Mouse (Mus musculus) brain, adult 2 months (tissue): ENCODE results near the gene Inpp5k.
"Not testable (repeated sequence)": the region's sequence is repeated elsewhere in the genome, so short reads cannot be mapped to it uniquely, and the experiment has no call there.

Experiments
- DNase-seq: peaks from one replicate; pipeline ENCODE4 v3.0.0; 2011; ENCODE audit warnings: low read depth, low spot score

Inpp5k gene

DNA sequence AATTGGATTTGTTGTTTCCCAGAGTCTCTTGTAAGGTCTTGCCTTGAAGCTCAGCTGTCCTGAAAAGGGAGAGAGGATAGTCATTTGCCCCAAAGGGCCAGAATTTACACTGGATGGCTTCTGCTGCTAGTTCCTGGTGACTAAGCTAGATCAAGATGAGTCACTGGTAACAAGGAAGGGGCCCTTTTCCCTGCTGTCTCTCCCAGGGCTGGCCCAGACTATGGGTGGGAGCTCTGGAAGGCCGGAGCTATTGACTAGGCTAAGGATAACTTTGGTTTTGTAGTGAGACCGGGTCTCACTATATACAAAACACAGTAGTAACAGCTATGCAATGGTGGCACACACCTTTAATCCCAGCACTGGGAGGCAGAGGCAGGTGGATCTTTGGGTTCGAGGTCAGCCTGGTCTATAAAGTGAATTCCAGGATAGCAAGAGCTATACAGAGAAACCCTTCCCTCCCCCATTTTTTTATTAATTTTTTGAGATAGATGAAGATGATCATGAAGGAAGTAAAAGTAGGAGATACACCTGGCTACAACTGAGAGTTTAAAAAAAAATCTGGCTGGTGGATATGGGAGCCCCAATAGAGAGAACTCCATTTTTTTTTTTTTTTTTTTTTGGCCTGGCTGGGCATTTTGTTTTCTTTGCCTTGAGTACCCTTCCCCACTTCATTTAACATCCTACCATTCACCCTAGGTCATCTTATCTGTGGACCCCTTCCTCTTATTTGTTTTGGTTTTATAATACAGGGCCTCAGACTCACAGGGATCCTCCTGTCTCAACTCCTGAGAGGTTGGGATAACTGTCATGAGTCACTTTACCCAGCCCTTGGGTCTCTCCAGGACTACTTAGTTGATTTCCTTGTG lies 47.3 kb downstream of the Inpp5k start:
- peak; percentile 29 for DNase-seq

DNA sequence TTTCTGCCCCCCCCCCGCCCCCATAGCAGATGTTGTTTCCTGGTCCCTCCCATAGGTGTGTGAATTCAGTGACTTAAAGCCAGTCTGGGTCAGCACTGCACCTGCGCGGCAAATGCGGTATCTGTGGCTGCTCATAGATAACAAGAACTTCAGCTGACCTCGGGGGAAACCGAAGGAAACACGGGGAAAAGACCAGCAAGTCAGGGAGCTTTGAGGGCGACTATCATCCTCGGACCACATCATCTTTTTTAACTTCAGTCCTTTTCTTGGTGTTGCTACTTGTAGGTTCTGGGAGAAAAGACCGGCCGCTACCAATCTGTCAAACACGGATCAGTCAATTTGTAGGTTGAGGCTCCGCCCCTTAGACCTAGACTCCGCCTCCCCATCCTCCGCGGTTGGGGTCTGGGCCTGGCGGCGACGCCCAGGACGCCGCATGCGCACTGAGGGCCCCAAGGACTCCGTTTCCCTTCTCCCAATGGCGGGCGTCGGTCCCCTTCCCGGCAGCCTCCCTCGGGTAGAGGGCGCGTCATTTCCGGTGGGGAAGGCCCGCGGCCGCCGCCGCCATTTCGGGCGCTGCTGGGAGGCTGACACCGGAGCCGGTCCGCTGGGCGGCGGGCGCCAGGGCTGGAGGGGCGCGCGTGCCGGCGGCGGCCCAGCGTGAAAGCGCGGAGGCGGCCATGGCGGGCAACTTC lies 48.1 kb downstream of the Inpp5k start, which contains the start of gene Crk:
Gene Crk, plus strand, starts transcription at position 513 of the 692 bp plus-strand sequence.
- DNase-seq = peak; percentile 99

DNA sequence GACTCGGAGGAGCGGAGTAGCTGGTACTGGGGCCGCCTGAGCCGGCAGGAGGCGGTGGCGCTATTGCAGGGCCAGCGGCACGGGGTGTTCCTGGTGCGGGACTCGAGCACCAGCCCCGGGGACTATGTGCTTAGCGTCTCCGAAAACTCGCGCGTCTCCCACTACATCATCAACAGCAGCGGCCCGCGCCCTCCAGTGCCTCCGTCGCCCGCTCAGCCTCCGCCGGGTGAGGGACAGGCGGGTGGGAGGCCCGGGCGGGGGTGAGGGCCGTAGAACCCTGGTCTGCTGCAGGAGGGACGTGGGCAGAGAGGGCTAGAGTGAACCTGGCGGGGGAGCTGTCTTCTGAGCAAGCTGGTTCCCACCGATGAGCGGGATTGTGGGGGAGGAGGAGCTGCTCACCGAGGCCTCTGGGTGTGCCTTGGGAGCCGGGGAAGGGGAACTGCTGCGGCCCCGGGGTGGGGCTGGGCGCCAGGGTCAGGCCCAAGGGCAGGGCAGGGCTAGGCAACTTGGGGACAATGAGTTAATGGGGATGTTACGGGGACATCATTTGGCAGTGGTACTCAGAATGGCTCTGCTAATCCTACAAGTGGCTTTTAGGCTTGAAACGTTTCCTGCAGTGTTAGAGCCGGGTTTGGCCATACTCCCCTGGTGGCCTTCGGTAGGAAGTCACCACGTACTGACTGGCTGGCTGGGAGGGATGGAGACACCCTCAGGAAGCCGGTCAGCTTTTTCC lies 48.8 kb downstream of the Inpp5k start:
- peak; percentile 68 for DNase-seq

DNA sequence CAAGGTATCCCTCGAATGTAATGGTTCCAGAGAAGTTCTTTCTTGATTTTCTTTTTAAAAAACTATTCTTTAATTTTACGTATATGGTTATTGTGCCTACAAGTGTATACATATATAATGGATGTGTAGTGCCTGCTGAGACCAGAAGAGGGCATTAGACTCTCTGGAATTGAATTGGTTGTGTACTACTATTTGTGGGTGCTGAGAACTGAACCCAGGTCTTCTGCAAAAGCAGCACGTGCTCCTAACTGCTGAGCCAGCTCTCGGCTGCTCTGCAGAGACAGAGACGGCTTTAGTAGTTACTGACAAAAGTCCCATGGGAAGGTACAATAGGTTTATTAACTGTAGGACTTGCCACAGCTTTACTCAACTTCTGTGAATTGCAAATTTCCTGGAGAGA lies 53.7 kb downstream of the Inpp5k start:
- DNase-seq = no peak

DNA sequence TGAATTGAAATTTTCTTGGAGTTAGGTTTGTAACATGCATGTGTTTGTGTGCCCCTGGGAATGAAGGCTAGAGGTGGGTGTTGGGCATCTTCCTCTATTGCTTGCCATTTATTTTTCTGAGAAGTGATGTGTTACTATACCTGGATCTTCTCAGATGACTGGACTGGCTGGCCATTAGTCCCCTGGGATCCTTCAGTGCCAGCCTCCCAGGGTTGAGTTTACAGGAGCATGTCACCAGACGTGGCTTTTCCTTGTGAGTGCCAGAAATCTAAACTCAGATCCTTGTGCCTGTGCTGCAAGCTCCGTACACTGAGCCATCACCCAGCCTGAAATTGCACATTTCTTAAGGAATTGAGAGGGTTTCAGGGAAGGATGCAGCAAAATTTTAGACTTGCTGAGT lies 54.2 kb downstream of the Inpp5k start:
- no peak for DNase-seq

DNA sequence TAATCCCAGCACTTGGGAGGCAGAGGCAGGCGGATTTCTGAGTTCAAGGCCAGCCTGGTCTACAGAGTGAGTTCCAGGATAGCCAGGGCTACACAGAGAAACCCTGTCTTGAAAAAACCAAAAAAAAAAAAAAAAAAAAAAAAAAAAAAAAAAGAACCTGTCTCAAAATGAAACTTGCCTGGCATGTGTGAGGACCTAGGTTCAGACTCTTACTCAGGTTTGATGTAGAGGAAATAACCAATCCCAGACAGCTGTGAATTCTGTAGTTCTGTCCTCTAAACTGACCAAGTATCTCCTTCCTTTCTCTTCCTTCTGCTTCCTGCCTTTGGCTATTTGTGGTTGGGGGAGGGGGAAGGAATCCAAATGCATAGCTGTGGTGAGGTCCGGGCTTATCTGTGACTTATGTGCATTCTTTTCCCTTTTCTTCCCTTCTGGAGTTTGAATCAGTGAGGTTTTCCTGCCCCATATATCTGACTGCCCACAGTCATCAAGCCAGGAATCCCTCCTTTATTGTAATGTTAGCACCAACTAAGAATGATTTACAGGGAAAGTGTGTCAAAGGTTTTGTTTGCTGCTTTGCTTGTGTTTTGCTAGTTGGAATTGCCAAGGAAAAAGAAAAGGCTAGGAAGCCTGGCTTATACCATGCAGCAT lies 56.7 kb downstream of the Inpp5k start:
- DNase-seq = no peak

DNA sequence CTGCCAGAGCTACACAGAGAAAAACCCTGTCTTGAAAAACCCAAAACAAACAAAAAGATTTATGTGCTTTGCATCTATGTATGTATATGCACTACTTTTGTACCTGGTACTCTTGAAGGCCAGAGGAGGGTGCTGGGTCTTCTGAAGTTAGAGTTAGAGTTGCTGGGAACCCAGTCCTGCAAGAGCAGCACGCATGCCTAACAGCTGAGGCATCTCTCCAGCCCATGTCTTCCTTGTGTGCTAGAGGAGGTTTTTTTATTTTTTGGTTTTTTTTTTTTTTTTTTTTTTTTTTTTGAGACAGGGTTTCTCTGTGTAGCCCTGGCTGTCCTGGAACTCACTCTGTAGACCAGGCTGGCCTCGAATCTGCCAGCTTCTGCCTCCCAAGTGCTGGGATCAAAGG lies 57.3 kb downstream of the Inpp5k start:
- DNase-seq = no peak

DNA sequence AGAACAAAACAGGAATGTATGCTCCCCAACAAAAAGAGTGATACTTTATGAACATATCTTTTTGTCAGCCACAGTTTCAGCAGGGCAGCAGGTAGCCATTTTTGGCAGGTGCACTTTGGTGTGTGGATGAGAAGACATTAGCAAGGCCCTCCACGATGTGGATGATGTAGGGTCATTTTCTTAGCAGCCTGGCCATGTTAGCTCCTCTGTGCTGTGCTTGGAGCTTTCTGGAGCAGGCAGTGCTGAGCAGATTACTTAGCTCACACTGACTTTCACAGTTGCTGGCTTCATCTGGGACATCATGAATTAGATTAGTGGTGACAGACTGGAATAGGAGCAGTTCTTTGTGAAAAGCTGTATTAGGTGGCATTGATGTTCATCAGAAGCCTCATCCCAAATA lies 59.2 kb downstream of the Inpp5k start:
- no peak for DNase-seq

DNA sequence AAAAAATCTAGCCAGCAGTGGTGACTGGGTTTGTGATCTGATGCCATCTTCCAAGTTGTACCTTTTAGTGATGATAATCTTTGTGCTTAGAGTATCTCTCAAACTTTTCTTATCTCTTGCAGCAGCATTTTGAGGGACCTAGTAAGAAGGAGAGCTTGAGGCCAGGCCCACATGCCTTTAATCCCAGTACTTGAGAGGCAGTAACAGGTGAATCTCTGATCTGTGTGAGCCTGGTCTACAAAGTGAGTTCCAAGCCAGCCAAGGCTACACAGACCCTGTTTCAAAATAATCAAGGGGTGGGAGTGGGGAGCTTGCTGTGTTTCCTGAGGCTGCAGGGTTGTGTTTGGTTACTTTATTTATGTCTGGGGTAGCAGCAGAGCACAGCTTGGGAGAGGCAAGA lies 60.3 kb downstream of the Inpp5k start:
- DNase-seq = no peak

DNA sequence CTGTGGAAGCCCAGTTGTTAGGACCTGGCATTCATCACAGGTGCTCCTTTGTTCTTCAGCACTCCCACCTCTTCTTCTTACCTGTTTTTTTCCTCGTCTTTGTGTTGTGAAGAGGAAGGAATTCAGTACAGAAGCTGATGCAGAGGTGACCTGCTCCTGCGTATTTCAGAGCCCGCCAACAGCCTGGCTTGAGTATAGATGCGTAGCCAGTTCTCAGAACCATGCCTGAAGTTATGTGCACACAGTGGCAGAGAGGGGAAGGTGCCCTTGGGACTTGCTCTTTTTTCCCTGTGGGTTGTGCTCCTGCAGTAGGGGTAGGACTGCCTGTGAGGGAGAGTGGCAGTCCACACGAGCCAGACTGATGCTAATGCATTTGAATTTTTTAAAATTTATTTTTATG lies 62.8 kb downstream of the Inpp5k start:
- DNase-seq = no peak

DNA sequence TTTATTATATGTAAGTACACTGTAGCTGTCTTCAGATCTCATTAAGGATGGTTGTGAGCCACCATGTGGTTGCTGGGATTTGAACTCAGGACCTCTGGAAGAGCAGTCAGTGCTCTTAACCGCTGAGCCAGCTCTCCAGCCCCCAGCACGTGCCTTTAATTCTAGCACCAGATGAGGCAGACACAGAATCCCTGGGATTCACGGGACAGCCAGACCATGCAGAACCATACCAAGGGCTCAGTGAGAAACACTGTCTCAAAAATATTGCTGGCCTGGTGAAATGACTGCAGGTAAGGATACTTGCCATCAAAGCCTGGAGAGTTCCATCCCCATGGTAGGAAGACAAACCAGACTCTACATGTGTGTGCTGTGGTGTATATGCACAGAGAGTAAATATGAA lies 66.7 kb downstream of the Inpp5k start:
- not testable (repeated sequence) for DNase-seq
